14 mouse cellular contexts compared by ENCODE assay signal in the genomic region with DNA sequence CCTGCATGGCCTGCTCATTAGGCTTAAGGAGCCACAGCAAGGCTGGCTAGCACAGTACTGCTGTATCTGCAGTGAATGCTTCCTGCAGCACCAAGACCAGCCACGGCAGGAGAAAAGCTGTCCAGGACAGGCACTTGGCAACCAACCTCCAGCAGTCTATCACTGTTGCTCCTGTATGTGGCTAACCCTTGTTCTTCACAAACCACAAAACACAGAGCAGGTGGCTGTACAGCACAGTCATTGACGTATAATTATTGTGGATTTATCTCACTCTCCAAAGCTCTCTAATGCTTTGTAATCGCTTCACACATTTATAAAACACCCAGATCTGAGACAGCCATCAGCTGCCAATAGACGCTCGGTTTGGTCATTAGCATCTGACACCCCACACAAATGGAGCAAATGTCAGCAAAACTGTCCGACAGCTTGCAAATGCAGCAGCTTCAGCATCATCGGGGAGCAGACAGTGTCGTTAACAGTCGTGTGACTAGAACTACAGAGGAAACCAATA.
DNase-seq lines count a peak whose midpoint lies in the region; ATAC-seq and TF ChIP-seq lines count a peak whose summit lies in the region.
"Had no signal": no experiment of that assay in that cellular context is flagged by ENCODE, and none has a peak within 500 bp of the region (broad histone marks: within the 10 kb centered on the region; RNA-seq: fewer than 3 reads in every experiment).

No protein-coding gene starts in this region.

- no peak for TF ChIP-seq CTCF in midbrain, postnatal 0 days (IDR thresholded peaks at IDR 0.05)
- no peak for TF ChIP-seq CTCF in kidney, adult 2 months (conservative IDR thresholded peaks at IDR 0.05; ENCODE audit: insufficient read depth, insufficient read length, low read depth, low read length)

- no peaks in the 10 kb centered on the region for H3K27me3 ChIP-seq in neural tube, embryonic 15.5 days (replicated peaks)
- no peaks in the 10 kb centered on the region for H3K27me3 ChIP-seq in hindbrain, embryonic 16.5 days (replicated peaks; ENCODE audit: control insufficient read depth, insufficient read depth, low read length)
- H3K27me3 ChIP-seq in midbrain, postnatal 0 days (ENCODE audit: insufficient read depth, low read length), result no peaks in the 10 kb centered on the region
- H3K27me3 ChIP-seq in kidney, adult 2 months (replicated peaks; ENCODE audit: control insufficient read depth, insufficient read depth, low read length), result no peaks in the 10 kb centered on the region
- H3K27me3 ChIP-seq: liver, embryonic 12.5 days had no signal

- TF ChIP-seq POLR2A in kidney, adult 2 months (IDR thresholded peaks at IDR 0.05; ENCODE audit: low read depth, low read length), result no peak

- DNase-seq in cerebellum, postnatal 10 days, result peak; percentile 39 to 51
- no peak for DNase-seq in cerebellum, adult 9-11 months
- no peak for DNase-seq in neural tube, embryonic 10.5 days (ENCODE audit: extremely low spot score, low spot score)
- peak; percentile 43 for DNase-seq in midbrain, postnatal 0 days (ENCODE audit: low spot score)
- DNase-seq in T-cell, adult 2 months (ENCODE audit: low spot score), result no peak
- DNase-seq in kidney, adult 2 months, result no peak
- DNase-seq: embryo, embryonic 11 days; kidney, adult 18-20 months; lung, postnatal 14 days had no signal

- no peaks in the 10 kb centered on the region for H3K36me3 ChIP-seq in neural tube, embryonic 15.5 days
- H3K36me3 ChIP-seq in hindbrain, embryonic 16.5 days (ENCODE audit: control insufficient read depth, insufficient read depth, low read length), result no peaks in the 10 kb centered on the region
- H3K36me3 ChIP-seq in midbrain, postnatal 0 days (ENCODE audit: insufficient read depth, low read length), result no peaks in the 10 kb centered on the region
- H3K36me3 ChIP-seq in kidney, adult 2 months (ENCODE audit: control insufficient read depth, insufficient read depth, low read length), result no peaks in the 10 kb centered on the region
- H3K36me3 ChIP-seq: G1E; liver, embryonic 12.5 days had no signal

- no peaks in the 10 kb centered on the region for H3K9me3 ChIP-seq in neural tube, embryonic 15.5 days (replicated peaks)
- H3K9me3 ChIP-seq in hindbrain, embryonic 16.5 days (ENCODE audit: control insufficient read depth, low read length), result no peaks in the 10 kb centered on the region
- no peaks in the 10 kb centered on the region for H3K9me3 ChIP-seq in midbrain, postnatal 0 days (ENCODE audit: low read length)
- H3K9me3 ChIP-seq: G1E; liver, embryonic 12.5 days had no signal

- 0 out of 2 replicates have a peak overlapping the region, but pooled peaks have one; percentile 37 for H3K27ac ChIP-seq in neural tube, embryonic 15.5 days (replicated peaks)
- H3K27ac ChIP-seq in hindbrain, embryonic 16.5 days (ENCODE audit: low read depth, low read length), result no peak overlapping the region
- H3K27ac ChIP-seq in midbrain, postnatal 0 days (ENCODE audit: low read depth, low read length), result no peak overlapping the region
- no peak overlapping the region for H3K27ac ChIP-seq in kidney, adult 2 months (ENCODE audit: insufficient read depth, low read depth, low read length)
- H3K27ac ChIP-seq: liver, embryonic 12.5 days had no signal

- no peaks in the 10 kb centered on the region for H3K4me1 ChIP-seq in neural tube, embryonic 15.5 days
- H3K4me1 ChIP-seq in hindbrain, embryonic 16.5 days (ENCODE audit: control insufficient read depth, insufficient read depth, low read depth, low read length), result no peaks in the 10 kb centered on the region
- H3K4me1 ChIP-seq in midbrain, postnatal 0 days (ENCODE audit: insufficient read depth, low read length), result no peaks in the 10 kb centered on the region
- no peaks in the 10 kb centered on the region for H3K4me1 ChIP-seq in kidney, adult 2 months (ENCODE audit: control insufficient read depth, insufficient read depth, low read length)
- H3K4me1 ChIP-seq: liver, embryonic 12.5 days had no signal

- H3K9ac ChIP-seq in neural tube, embryonic 15.5 days (replicated peaks), result no peak overlapping the region
- H3K9ac ChIP-seq in hindbrain, embryonic 16.5 days (ENCODE audit: low read depth, low read length), result no peak overlapping the region
- no peak overlapping the region for H3K9ac ChIP-seq in midbrain, postnatal 0 days (replicated peaks; ENCODE audit: low read length, poor library complexity, severe bottlenecking)
- H3K9ac ChIP-seq: liver, embryonic 12.5 days had no signal

- H3K4me2 ChIP-seq in neural tube, embryonic 15.5 days, result no peak overlapping the region
- H3K4me2 ChIP-seq in hindbrain, embryonic 16.5 days (ENCODE audit: low read length), result no peak overlapping the region
- no peak overlapping the region for H3K4me2 ChIP-seq in midbrain, postnatal 0 days (ENCODE audit: low read depth, low read length, poor library complexity, severe bottlenecking)
- H3K4me2 ChIP-seq: liver, embryonic 12.5 days had no signal

- H3K4me3 ChIP-seq in neural tube, embryonic 15.5 days (replicated peaks), result no peak overlapping the region
- H3K4me3 ChIP-seq in hindbrain, embryonic 16.5 days (ENCODE audit: low read length), result no peak overlapping the region
- no peak overlapping the region for H3K4me3 ChIP-seq in midbrain, postnatal 0 days (ENCODE audit: low read depth, low read length)
- no peak overlapping the region for H3K4me3 ChIP-seq in kidney, adult 2 months (ENCODE audit: insufficient read depth, low read depth, low read length)
- H3K4me3 ChIP-seq: liver, embryonic 12.5 days had no signal

- ATAC-seq in neural tube, embryonic 15.5 days (ENCODE audit: low FRiP score), result peak; percentile 53; the same call in 1 of the 2 replicates
- peak; percentile 65 for ATAC-seq in hindbrain, embryonic 16.5 days
- 0 out of 2 replicates have a peak, but pooled peaks have one; percentile 20 for ATAC-seq in midbrain, postnatal 0 days (ENCODE audit: low FRiP score)
- ATAC-seq: activated CD4-positive, CD25-positive, alpha-beta regulatory T cell, adult 4 months; liver, embryonic 12.5 days had no signal

- 55% methylated on average over 9 of the region's 9 CpGs for WGBS in neural tube, embryonic 15.5 days
- WGBS in hindbrain, embryonic 16.5 days, result 46% methylated on average over 9 of the region's 9 CpGs
- WGBS in midbrain, postnatal 0 days, result 39% methylated on average over 9 of the region's 9 CpGs
- WGBS in kidney, adult 2 months, result 62% methylated on average over 9 of the region's 9 CpGs

Comparison
In these comparisons a context has a peak if more than half of its experiments do, and no peak if none do; other contexts are left out.
1. DNase-seq: peak in cerebellum, postnatal 10 days (2 of 2) and midbrain, postnatal 0 days (single experiment); none in cerebellum, adult 9-11 months (single experiment), neural tube, embryonic 10.5 days (single experiment), T-cell, adult 2 months (single experiment) and kidney, adult 2 months (single experiment).
2. Peak in every context shown above with its lines, with median percentiles within 50 percentile points of each other: ATAC-seq.